21 mouse cellular contexts compared by ENCODE assay signal in genomic region chr11:79714743-79715110, GRCm38 (mm10).
DNase-seq lines count a peak whose midpoint lies in the region; ATAC-seq lines count a peak whose summit lies in the region.
"Had no signal": no experiment of that assay in that cellular context is flagged by ENCODE, and none has a peak within 500 bp of the region (broad histone marks: within the 10 kb centered on the region; RNA-seq: fewer than 3 reads in every experiment).

No protein-coding gene starts in this region.

- H3K4me3 ChIP-seq in kidney, embryonic 15.5 days (replicated peaks): no peak overlapping the region
- H3K4me3 ChIP-seq in brown adipose tissue, adult 24 weeks (ENCODE audit: insufficient read depth, low read depth, low read length): peak overlapping the region; percentile 61
- H3K4me3 ChIP-seq in intestine, embryonic 14.5 days (ENCODE audit: low read depth, low read length): no peak overlapping the region
- no peak overlapping the region for H3K4me3 ChIP-seq in stomach, embryonic 15.5 days (replicated peaks)
- H3K4me3 ChIP-seq: forebrain, embryonic 12.5 days; heart, embryonic 15.5 days; limb, embryonic 12.5 days; liver, embryonic 13.5 days; neural tube, embryonic 12.5 days had no signal

- ATAC-seq in kidney, embryonic 15.5 days (replicated peaks; ENCODE audit: low FRiP score): no peak
- ATAC-seq in intestine, embryonic 14.5 days (replicated peaks; ENCODE audit: low FRiP score, low TSS enrichment, low read depth): no peak
- ATAC-seq in stomach, embryonic 15.5 days (ENCODE audit: insufficient read depth, low FRiP score, low read depth): no peak
- ATAC-seq: activated CD4-positive, CD25-positive, alpha-beta regulatory T cell, adult 4 months had no signal

- H3K9ac ChIP-seq in kidney, embryonic 15.5 days: no peak overlapping the region
- no peak overlapping the region for H3K9ac ChIP-seq in intestine, embryonic 14.5 days (ENCODE audit: low read length)
- H3K9ac ChIP-seq in stomach, embryonic 15.5 days: no peak overlapping the region
- H3K9ac ChIP-seq: forebrain, embryonic 12.5 days; heart, embryonic 15.5 days; hindbrain, embryonic 14.5 days; limb, embryonic 12.5 days; liver, embryonic 13.5 days; neural tube, embryonic 12.5 days had no signal

- 80% methylated on average over 6 of the region's 6 CpGs for WGBS in kidney, embryonic 15.5 days
- 75% methylated on average over 6 of the region's 6 CpGs for WGBS in intestine, embryonic 14.5 days
- 72% methylated on average over 6 of the region's 6 CpGs for WGBS in stomach, embryonic 15.5 days

- peak overlapping the region; percentile 69; the same call in 1 of the 2 replicates for H3K27ac ChIP-seq in kidney, embryonic 15.5 days
- peak overlapping the region; percentile 87 for H3K27ac ChIP-seq in brown adipose tissue, adult 24 weeks (replicated peaks; ENCODE audit: low read depth, low read length)
- H3K27ac ChIP-seq in intestine, embryonic 14.5 days (ENCODE audit: low read depth): no peak overlapping the region; the same call in 1 of the 2 replicates
- peak overlapping the region; percentile 81 for H3K27ac ChIP-seq in stomach, embryonic 15.5 days
- H3K27ac ChIP-seq: forebrain, embryonic 12.5 days; heart, embryonic 15.5 days; hindbrain, embryonic 14.5 days; limb, embryonic 12.5 days; liver, embryonic 13.5 days; neural tube, embryonic 12.5 days had no signal

- peak overlapping the region; percentile 99; the same call in 1 of the 2 replicates for H3K4me2 ChIP-seq in kidney, embryonic 15.5 days
- peak overlapping the region; percentile 99; the same call in 1 of the 2 replicates for H3K4me2 ChIP-seq in intestine, embryonic 14.5 days (ENCODE audit: low read length)
- peak overlapping the region; percentile 94 for H3K4me2 ChIP-seq in stomach, embryonic 15.5 days
- H3K4me2 ChIP-seq: forebrain, embryonic 12.5 days; heart, embryonic 15.5 days; hindbrain, embryonic 14.5 days; limb, embryonic 12.5 days; neural tube, embryonic 12.5 days had no signal

- peaks cover 20% of the 10 kb centered on the region for H3K27me3 ChIP-seq in kidney, embryonic 15.5 days
- peaks cover 11% of the 10 kb centered on the region for H3K27me3 ChIP-seq in intestine, embryonic 14.5 days (replicated peaks; ENCODE audit: control insufficient read depth, insufficient read depth, low read length)
- H3K27me3 ChIP-seq in stomach, embryonic 15.5 days (replicated peaks): 0 out of 2 replicates have a peak, but pooled peaks cover 5% of the 10 kb centered on the region

- H3K36me3 ChIP-seq in kidney, embryonic 15.5 days: no peaks in the 10 kb centered on the region
- H3K36me3 ChIP-seq in intestine, embryonic 14.5 days (ENCODE audit: control insufficient read depth, insufficient read depth, low read length): no peaks in the 10 kb centered on the region
- no peaks in the 10 kb centered on the region for H3K36me3 ChIP-seq in stomach, embryonic 15.5 days
- H3K36me3 ChIP-seq: forebrain, embryonic 12.5 days; heart, embryonic 15.5 days; limb, embryonic 12.5 days; liver, embryonic 13.5 days; neural tube, embryonic 12.5 days had no signal

- peaks cover 74% of the 10 kb centered on the region for H3K4me1 ChIP-seq in kidney, embryonic 15.5 days
- H3K4me1 ChIP-seq in brown adipose tissue, adult 24 weeks (ENCODE audit: control insufficient read depth, insufficient read depth, insufficient read length, low read length): peaks cover 7% of the 10 kb centered on the region; the same call in 1 of the 2 replicates
- peaks cover 43% of the 10 kb centered on the region for H3K4me1 ChIP-seq in intestine, embryonic 14.5 days (replicated peaks; ENCODE audit: control insufficient read depth, insufficient read depth, low read length)
- peaks cover 47% of the 10 kb centered on the region for H3K4me1 ChIP-seq in stomach, embryonic 15.5 days

- no peaks in the 10 kb centered on the region for H3K9me3 ChIP-seq in kidney, embryonic 15.5 days (replicated peaks)
- no peaks in the 10 kb centered on the region for H3K9me3 ChIP-seq in intestine, embryonic 14.5 days (ENCODE audit: control insufficient read depth, low read length)
- H3K9me3 ChIP-seq in stomach, embryonic 15.5 days: no peaks in the 10 kb centered on the region
- H3K9me3 ChIP-seq: forebrain, embryonic 12.5 days; heart, embryonic 15.5 days; limb, embryonic 12.5 days; liver, embryonic 13.5 days; neural tube, embryonic 12.5 days had no signal

- no peak for DNase-seq in kidney, adult 18-20 months
- DNase-seq in intestine, embryonic 14.5 days (ENCODE audit: low spot score): no peak
- DNase-seq in frontal cortex, postnatal 25 days (ENCODE audit: low spot score in 2 of 2): no peak
- no peak for DNase-seq in spleen, adult 18-20 months
- DNase-seq: cerebellum, adult 11-12 months; cerebellum, postnatal 10 days; kidney, adult 11 months; liver, embryonic 13.5 days; midbrain, embryonic 14.5 days; right cerebral cortex, postnatal 14 days; thymus, adult 2 months; thymus, postnatal 4 days had no signal
